Mouse (Mus musculus) thymus, adult 2 months (tissue): ENCODE measurements around the gene D630039A03Rik.

Experiments used
- CTCF ChIP-seq: fragments of 200-500 bp; IDR thresholded peaks from 2 replicates; pipeline ENCODE4 v1.5.1; 2012; ENCODE audit warnings: mild to moderate bottlenecking, control low read depth, low read length, moderate library complexity, borderline replicate concordance; ENCODE audit not compliant: control insufficient read depth, poor library complexity, insufficient read depth; ENCODE audit errors: extremely low read depth
- POLR2A ChIP-seq: fragments of 200-500 bp; IDR thresholded peaks from 2 replicates; pipeline ENCODE4 v1.6.1; 2012; ENCODE audit warnings: mild to moderate bottlenecking, low read length, control low read depth, moderate library complexity; ENCODE audit not compliant: control insufficient read depth, poor library complexity, insufficient read depth; ENCODE audit errors: extremely low read depth

DNA sequence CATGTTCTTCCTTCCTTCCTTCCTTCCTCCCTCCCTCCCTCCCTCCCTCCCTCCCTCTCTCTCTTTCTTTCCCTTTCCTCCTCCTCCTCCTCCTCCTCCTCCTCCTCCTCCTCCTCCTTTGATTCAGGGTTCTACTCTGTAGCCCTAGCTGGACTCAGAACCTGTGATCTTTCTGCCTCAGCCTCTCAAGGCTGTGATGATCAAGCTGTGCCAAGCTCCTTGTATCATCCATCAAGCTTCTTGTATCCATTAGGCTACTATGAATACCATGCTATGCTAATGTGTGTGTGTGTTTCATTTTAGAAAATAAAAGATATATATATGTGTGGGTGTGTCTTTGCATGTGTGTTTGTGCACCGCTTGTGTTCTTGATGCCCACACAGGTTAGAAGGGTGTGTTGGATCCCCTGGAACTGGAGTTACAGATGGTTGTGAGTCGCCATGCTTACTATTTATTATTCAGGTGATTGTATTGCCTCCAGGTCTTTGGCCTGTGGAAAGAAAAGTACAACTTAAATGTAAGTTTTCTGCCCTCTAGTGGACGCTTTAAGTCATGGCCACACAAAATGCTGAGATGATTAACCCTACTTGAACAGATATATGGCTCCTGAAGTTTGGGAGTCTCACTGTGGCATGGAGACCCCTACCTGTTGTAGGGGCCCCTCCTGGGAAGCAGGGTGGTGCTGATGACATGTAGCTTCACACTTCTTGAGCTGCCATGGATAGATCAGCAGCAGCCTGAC lies 11.5 kb upstream of the D630039A03Rik start:
- TF ChIP-seq CTCF (no peak), POLR2A (no peak)
